Mouse (Mus musculus): ENCODE results near the gene Hoxa4. TPM values are rescaled to one million over a fixed set of nuclear protein-coding genes. Genes with fewer than 3 reads are reported as not detected.

Gene Hoxa4
- total and polyA plus RNA-seq, 3 experiments: not detected

DNA sequence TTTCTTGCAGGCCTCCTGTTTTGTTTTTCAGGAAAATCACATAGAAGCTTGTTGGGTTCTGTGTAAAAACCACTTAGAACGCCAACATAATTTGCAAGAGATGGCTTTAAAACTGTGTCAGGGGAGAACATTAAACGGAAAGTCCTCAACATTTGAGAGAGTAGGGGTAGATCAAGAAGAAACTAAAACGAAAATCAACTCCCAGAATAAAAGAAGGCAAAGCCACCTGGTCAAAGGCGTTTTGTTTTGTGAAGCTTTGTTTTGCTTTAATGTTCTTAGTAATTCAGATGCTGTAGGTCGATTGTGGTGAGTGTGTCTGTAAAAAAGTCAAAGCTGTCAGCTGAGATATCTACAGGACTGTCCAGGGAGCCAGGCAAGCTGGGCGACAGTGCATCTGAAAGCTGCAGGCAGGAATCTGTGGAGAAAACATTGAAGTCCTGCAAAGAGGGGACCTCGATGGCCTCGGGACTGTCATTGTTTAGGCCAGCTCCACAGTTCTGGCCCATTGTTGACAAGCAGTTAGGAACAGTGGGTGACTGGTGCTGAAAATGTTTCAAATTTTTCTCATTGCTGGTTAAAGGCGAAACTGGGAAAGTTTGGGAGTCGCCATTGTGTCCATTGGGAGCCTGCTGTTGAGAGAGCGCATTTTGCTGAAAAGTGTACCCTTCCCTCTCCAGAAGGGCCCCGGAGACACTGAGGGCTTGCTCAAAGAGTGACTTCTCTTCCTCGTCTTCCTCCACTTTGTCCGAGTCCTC lies 28.8 kb downstream of the Hoxa4 start:
- H3K4me3 ChIP-seq (ENCODE audit: low read depth, low read length): no peak overlapping the region
- no peaks in the 10 kb centered on the region for H3K9me3 ChIP-seq (replicated peaks)
- peaks cover 59% of the 10 kb centered on the region for H3K27me3 ChIP-seq (ENCODE audit: insufficient read depth, low read length)
- H3K36me3 ChIP-seq (replicated peaks): no peaks in the 10 kb centered on the region
- DNase-seq (ENCODE audit: low spot score) (no peak), ATAC-seq (ENCODE audit: extremely low read depth, insufficient number of reproducible peaks, low FRiP score, poor library complexity, severe bottlenecking) (no peak)
- no peak for TF ChIP-seq TAL1 (conservative IDR thresholded peaks at IDR 0.05; ENCODE audit: low read depth, low read length)
- no peak for TF ChIP-seq GATA2 (IDR thresholded peaks at IDR 0.05; ENCODE audit: borderline replicate concordance, low read depth, low read length)
- TF ChIP-seq GATA1 (IDR thresholded peaks at IDR 0.05; ENCODE audit: borderline replicate concordance, low read length): no peak
- TF ChIP-seq CTCF (IDR thresholded peaks at IDR 0.05; ENCODE audit: low read depth, low read length): no peak
- TF ChIP-seq POLR2AphosphoS5 (IDR thresholded peaks at IDR 0.05; ENCODE audit: insufficient replicate concordance, low read depth, low read length): no peak
- H3K4me1 ChIP-seq (ENCODE audit: insufficient read depth, low read depth, low read length): no peaks in the 10 kb centered on the region

GRCm38 (mm10) chr6:52162093-52162380 lies 29.5 kb downstream of the Hoxa4 start:
- H3K27me3 ChIP-seq (ENCODE audit: insufficient read depth, low read length): peaks cover 52% of the 10 kb centered on the region
- TF ChIP-seq TAL1 (conservative IDR thresholded peaks at IDR 0.05; ENCODE audit: low read depth, low read length): no peak
- TF ChIP-seq POLR2AphosphoS5 (IDR thresholded peaks at IDR 0.05; ENCODE audit: insufficient replicate concordance, low read depth, low read length): no peak
- no peak for TF ChIP-seq GATA2 (IDR thresholded peaks at IDR 0.05; ENCODE audit: borderline replicate concordance, low read depth, low read length)
- no peak for TF ChIP-seq GATA1 (IDR thresholded peaks at IDR 0.05; ENCODE audit: borderline replicate concordance, low read length)
- no peak for TF ChIP-seq CTCF (IDR thresholded peaks at IDR 0.05; ENCODE audit: low read depth, low read length)
- no peaks in the 10 kb centered on the region for H3K9me3 ChIP-seq (replicated peaks)
- no peaks in the 10 kb centered on the region for H3K4me1 ChIP-seq (ENCODE audit: insufficient read depth, low read depth, low read length)
- ATAC-seq (ENCODE audit: extremely low read depth, insufficient number of reproducible peaks, low FRiP score, poor library complexity, severe bottlenecking): no peak
- H3K36me3 ChIP-seq (replicated peaks): no peaks in the 10 kb centered on the region
- DNase-seq (ENCODE audit: low spot score): no peak
- no peak overlapping the region for H3K4me3 ChIP-seq (ENCODE audit: low read depth, low read length)

DNA sequence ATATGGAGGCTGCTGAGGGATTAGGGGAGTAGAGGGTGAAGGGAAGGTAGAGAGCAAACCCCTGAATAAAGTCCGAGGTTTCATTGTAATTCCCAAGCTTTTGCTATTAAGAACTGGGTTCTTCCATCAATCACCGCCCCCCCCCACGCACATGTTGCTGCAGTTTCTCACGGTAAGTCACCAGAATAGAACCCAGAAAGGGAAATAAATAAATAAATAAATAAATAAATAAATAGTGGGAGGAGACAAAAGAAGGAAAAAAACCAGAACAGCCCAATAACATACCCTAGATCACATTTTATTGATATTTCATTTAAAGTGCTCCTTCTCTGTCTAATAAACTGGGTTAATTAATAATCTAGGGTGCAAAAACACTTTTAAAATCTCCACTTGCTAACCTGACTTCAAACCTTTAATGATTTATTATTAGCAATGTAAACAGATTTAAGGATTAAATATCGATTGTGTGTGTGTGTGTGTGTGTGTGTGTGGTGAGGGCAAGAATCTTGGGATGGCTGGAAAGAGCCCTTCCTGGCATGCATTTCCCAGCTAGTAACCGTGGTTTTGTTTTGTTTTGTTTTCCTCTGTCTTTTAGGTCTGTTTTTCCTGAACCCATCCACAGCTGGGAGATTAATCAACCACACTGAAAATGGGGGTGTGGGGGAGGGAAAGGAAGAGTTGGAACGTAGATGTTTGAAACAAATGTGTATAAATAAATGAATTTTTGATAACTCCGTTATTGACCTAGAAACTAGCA lies 30.0 kb downstream of the Hoxa4 start:
- no peak for DNase-seq (ENCODE audit: low spot score)

DNA sequence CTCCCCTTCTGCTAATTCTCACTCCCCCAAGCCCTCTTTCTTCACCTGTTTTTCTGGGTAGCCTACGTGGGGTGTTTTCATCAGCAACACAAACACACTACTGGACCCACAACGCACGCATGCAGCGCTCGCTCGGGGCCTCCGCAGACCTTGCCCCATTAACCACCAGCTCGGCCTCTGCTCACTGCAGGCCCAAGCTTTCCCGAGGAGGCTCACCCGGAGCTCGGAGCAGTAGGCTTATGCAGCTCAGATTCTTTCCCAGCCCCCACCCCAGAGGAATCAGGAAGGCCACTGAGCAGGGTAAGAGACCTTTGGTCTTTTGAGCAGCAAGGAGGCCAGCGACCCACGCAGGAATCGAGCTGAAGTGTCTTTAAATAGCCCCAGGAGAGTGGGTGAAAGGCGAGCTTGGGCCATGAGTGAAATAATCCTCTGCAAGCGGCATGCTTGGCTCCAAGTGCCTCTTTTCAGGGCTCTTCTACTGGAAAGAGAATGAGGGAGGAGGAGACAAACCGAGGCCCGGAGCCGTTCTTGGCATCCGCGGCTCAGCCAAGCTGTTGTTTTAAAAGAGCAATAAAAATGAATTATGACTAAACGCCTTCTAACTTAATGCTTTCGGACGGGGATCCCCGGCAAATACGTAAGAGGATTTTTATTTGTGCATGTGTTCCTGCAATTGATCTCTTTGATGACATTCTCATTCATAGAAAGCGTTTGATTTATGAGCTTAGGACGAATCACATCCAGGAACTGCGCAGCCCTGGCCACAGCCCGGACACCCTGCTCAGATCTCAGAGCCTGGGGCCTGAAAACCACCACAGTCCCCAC lies 30.8 kb downstream of the Hoxa4 start:
- no peaks in the 10 kb centered on the region for H3K36me3 ChIP-seq (replicated peaks)
- no peak overlapping the region for H3K4me3 ChIP-seq (ENCODE audit: low read depth, low read length)
- DNase-seq (ENCODE audit: low spot score): no peak
- H3K9me3 ChIP-seq (replicated peaks): no peaks in the 10 kb centered on the region
- ATAC-seq (ENCODE audit: extremely low read depth, insufficient number of reproducible peaks, low FRiP score, poor library complexity, severe bottlenecking): no peak
- peaks cover 43% of the 10 kb centered on the region for H3K27me3 ChIP-seq (ENCODE audit: insufficient read depth, low read length)
- TF ChIP-seq GATA1 (IDR thresholded peaks at IDR 0.05; ENCODE audit: borderline replicate concordance, low read length) (no peak), POLR2AphosphoS5 (IDR thresholded peaks at IDR 0.05; ENCODE audit: insufficient replicate concordance, low read depth, low read length) (no peak), TAL1 (conservative IDR thresholded peaks at IDR 0.05; ENCODE audit: low read depth, low read length) (no peak), GATA2 (IDR thresholded peaks at IDR 0.05; ENCODE audit: borderline replicate concordance, low read depth, low read length) (no peak), CTCF (IDR thresholded peaks at IDR 0.05; ENCODE audit: low read depth, low read length) (no peak)
- H3K4me1 ChIP-seq (ENCODE audit: insufficient read depth, low read depth, low read length): no peaks in the 10 kb centered on the region

More for the DNA sequence above, 30.0 kb downstream of the Hoxa4 start:
- Histone ChIP-seq H3K36me3 (replicated peaks) (no peaks in the 10 kb centered on the region), H3K9me3 (replicated peaks) (no peaks in the 10 kb centered on the region), H3K27me3 (ENCODE audit: insufficient read depth, low read length) (peaks cover 51% of the 10 kb centered on the region), H3K4me3 (ENCODE audit: low read depth, low read length) (no peak overlapping the region), H3K4me1 (ENCODE audit: insufficient read depth, low read depth, low read length) (no peaks in the 10 kb centered on the region)
- no peak for ATAC-seq (ENCODE audit: extremely low read depth, insufficient number of reproducible peaks, low FRiP score, poor library complexity, severe bottlenecking)
- TF ChIP-seq GATA1 (IDR thresholded peaks at IDR 0.05; ENCODE audit: borderline replicate concordance, low read length) (no peak), POLR2AphosphoS5 (IDR thresholded peaks at IDR 0.05; ENCODE audit: insufficient replicate concordance, low read depth, low read length) (no peak), GATA2 (IDR thresholded peaks at IDR 0.05; ENCODE audit: borderline replicate concordance, low read depth, low read length) (no peak), CTCF (IDR thresholded peaks at IDR 0.05; ENCODE audit: low read depth, low read length) (no peak), TAL1 (conservative IDR thresholded peaks at IDR 0.05; ENCODE audit: low read depth, low read length) (no peak)

DNA sequence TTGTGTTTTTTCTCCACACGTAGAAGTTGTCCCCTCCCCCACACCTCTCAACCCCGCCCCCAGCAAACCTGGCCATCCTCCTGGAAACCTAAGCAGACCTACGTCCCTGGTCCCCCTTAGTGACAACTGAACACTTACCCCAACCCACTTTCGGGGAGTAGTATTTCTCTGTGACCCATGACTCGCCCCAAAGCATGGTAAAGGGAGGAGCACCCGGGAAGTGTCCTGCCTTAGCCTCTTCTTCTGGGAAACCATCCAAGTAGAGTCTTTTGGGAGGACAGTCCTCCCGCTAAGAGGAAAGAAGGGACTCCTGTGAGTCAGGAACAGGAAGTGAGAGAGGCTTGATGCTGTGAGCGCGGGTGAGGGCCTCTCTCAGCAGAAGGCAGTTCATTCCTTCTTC lies 31.6 kb downstream of the Hoxa4 start:
- Histone ChIP-seq H3K4me3 (ENCODE audit: low read depth, low read length) (no peak overlapping the region), H3K36me3 (replicated peaks) (no peaks in the 10 kb centered on the region), H3K4me1 (ENCODE audit: insufficient read depth, low read depth, low read length) (no peaks in the 10 kb centered on the region), H3K9me3 (replicated peaks) (no peaks in the 10 kb centered on the region), H3K27me3 (ENCODE audit: insufficient read depth, low read length) (peaks cover 36% of the 10 kb centered on the region)
- TF ChIP-seq GATA2 (IDR thresholded peaks at IDR 0.05; ENCODE audit: borderline replicate concordance, low read depth, low read length) (no peak), TAL1 (conservative IDR thresholded peaks at IDR 0.05; ENCODE audit: low read depth, low read length) (no peak), CTCF (IDR thresholded peaks at IDR 0.05; ENCODE audit: low read depth, low read length) (no peak), GATA1 (IDR thresholded peaks at IDR 0.05; ENCODE audit: borderline replicate concordance, low read length) (no peak), POLR2AphosphoS5 (IDR thresholded peaks at IDR 0.05; ENCODE audit: insufficient replicate concordance, low read depth, low read length) (no peak)
- ATAC-seq (ENCODE audit: extremely low read depth, insufficient number of reproducible peaks, low FRiP score, poor library complexity, severe bottlenecking): no peak
- DNase-seq (ENCODE audit: low spot score): no peak

Data from G1E (cell line).